Comparison of ENCODE assay signal across 10 mouse cellular contexts in genomic region chr9:120709146-120709655, GRCm38 (mm10).
DNase-seq lines count a peak whose midpoint lies in the region; ATAC-seq and TF ChIP-seq lines count a peak whose summit lies in the region.
"Had no signal": no experiment of that assay in that cellular context is flagged by ENCODE, and none has a peak within 500 bp of the region (broad histone marks: within the 10 kb centered on the region; RNA-seq: fewer than 3 reads in every experiment).

No protein-coding gene starts in this region.

- WGBS in limb, embryonic 13.5 days, result 68% methylated on average over 10 of the region's 10 CpGs
- 63% methylated on average over 10 of the region's 10 CpGs for WGBS in kidney, adult 2 months

- H3K36me3 ChIP-seq in limb, embryonic 13.5 days, result no peaks in the 10 kb centered on the region
- no peaks in the 10 kb centered on the region for H3K36me3 ChIP-seq in kidney, adult 2 months (ENCODE audit: control insufficient read depth, insufficient read depth, low read length)

- no peak; the same call in 1 of the 2 replicates for TF ChIP-seq POLR2A in embryonic fibroblast, embryonic 13.5 days (IDR thresholded peaks at IDR 0.05; ENCODE audit: low read depth, low read length)
- no peak for TF ChIP-seq POLR2A in kidney, adult 2 months (IDR thresholded peaks at IDR 0.05; ENCODE audit: low read depth, low read length)

- H3K4me2 ChIP-seq in limb, embryonic 13.5 days (replicated peaks), result peak overlapping the region; percentile 49

- peak; percentile 83 for DNase-seq in heart, adult 11 months
- DNase-seq in heart, adult 9 months (ENCODE audit: low spot score in 2 of 2), result no peak
- peak; percentile 53 for DNase-seq in 3134 (ENCODE audit: extremely low read depth, insufficient read length, low spot score)
- DNase-seq in kidney, adult 2 months, result no peak
- DNase-seq: adrenal gland, adult 2 months; kidney, adult 8-10 months had no signal

- TF ChIP-seq CTCF in embryonic fibroblast, embryonic 13.5 days (IDR thresholded peaks at IDR 0.05; ENCODE audit: borderline replicate concordance, insufficient read depth, low read length), result no peak
- no peak for TF ChIP-seq CTCF in kidney, adult 2 months (conservative IDR thresholded peaks at IDR 0.05; ENCODE audit: insufficient read depth, insufficient read length, low read depth, low read length)

- peaks cover 10% of the 10 kb centered on the region for H3K9me3 ChIP-seq in limb, embryonic 13.5 days

- no peak for ATAC-seq in limb, embryonic 13.5 days (ENCODE audit: low FRiP score, low read depth)
- ATAC-seq in frontal cortex, adult (ENCODE audit: low TSS enrichment), result no peak
- no peak for ATAC-seq in cerebellum, adult (ENCODE audit: insufficient number of reproducible peaks, low FRiP score, low TSS enrichment)

- no peak overlapping the region for H3K4me3 ChIP-seq in embryonic fibroblast, embryonic 13.5 days (ENCODE audit: insufficient read depth, low read length)
- no peak overlapping the region for H3K4me3 ChIP-seq in limb, embryonic 13.5 days
- no peak overlapping the region for H3K4me3 ChIP-seq in kidney, adult 2 months (ENCODE audit: insufficient read depth, low read depth, low read length)

- peak overlapping the region; percentile 82 for H3K27ac ChIP-seq in embryonic fibroblast, embryonic 13.5 days (ENCODE audit: insufficient read depth, low read length)
- H3K27ac ChIP-seq in limb, embryonic 13.5 days, result peak overlapping the region; percentile 48; the same call in 1 of the 2 replicates
- H3K27ac ChIP-seq in kidney, adult 2 months (ENCODE audit: insufficient read depth, low read depth, low read length), result no peak overlapping the region

- H3K9ac ChIP-seq in limb, embryonic 13.5 days, result peak overlapping the region; percentile 51; the same call in 1 of the 2 replicates

- peaks cover 4% of the 10 kb centered on the region; the same call in 1 of the 2 replicates for H3K4me1 ChIP-seq in embryonic fibroblast, embryonic 13.5 days (ENCODE audit: control insufficient read depth, insufficient read depth, low read length)
- peaks cover 20% of the 10 kb centered on the region for H3K4me1 ChIP-seq in limb, embryonic 13.5 days
- H3K4me1 ChIP-seq in kidney, adult 2 months (ENCODE audit: control insufficient read depth, insufficient read depth, low read length), result no peaks in the 10 kb centered on the region

- H3K27me3 ChIP-seq in limb, embryonic 13.5 days, result no peaks in the 10 kb centered on the region
- no peaks in the 10 kb centered on the region for H3K27me3 ChIP-seq in kidney, adult 2 months (replicated peaks; ENCODE audit: control insufficient read depth, insufficient read depth, low read length)

Comparison
In these comparisons a context has a peak if more than half of its experiments do, and no peak if none do; other contexts are left out.
1. DNase-seq: peak in heart, adult 11 months (single experiment) and 3134 (single experiment); none in heart, adult 9 months (0 of 2) and kidney, adult 2 months (single experiment).